Mouse (Mus musculus) naive thymus-derived CD4-positive, alpha-beta T cell, adult 2 months (primary cell): ENCODE data around the gene Smyd4.

Source experiments
- DNase-seq: peaks from one replicate; pipeline ENCODE4 v3.0.0-alpha.2; 2011; ENCODE audit warnings: low read depth

Smyd4 gene

GRCm38 (mm10) chr11:75348199-75348889 lies at the start of gene Smyd4, which contains the start of gene Rpa1:
TSS of gene Smyd4 (plus strand) at chr11:75348433.
TSS of gene Rpa1 (minus strand) at chr11:75348324.
- DNase-seq: peak; percentile 94

- no peak for DNase-seq
These were observed 49.7 kb upstream of the Smyd4 start for GRCm38 (mm10) chr11:75298491-75298890.

- no peak for DNase-seq
These were observed 48.4 kb upstream of the Smyd4 start for GRCm38 (mm10) chr11:75299786-75300185.

DNA sequence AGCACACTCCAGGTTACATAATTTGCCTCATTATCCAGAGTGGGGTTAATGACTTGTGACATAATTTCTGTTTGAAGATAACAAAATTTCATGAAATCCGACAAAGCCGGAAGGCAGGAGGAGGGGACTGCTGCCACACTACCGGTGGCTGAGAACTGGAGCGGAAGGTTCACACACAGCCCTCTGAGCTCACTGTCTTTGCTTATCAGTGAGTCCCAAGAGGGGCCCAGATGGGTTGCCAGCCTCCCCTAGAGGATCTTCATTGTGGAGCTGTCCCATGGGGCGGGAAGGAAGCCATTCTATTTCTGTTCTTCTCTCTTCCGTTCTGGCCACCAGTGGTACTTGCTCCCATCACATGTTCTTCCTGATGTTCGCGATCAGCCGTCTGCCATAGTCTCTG lies 47.3 kb upstream of the Smyd4 start:
- DNase-seq: no peak

- DNase-seq: no peak
These were observed 43.4 kb upstream of the Smyd4 start for GRCm38 (mm10) chr11:75304797-75305196.

DNA sequence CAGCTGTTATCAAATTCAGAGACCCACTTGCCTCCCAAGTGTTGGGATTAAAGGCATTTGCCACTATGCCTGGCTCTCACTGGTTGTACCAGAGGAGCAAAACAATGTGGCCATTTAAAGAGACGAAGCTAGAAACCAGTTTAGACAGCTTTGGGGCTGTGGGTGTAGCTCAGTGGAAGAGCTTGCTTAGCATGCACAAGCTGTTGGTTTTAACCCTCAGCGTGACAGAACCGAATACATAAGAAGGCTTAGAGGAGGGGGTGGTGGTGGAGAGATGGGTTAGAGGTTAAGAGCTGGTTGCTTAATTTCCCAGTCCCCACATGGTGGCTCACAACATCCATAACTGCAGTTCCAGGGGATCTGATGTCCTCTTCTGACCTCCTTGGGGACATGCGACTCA lies 39.6 kb upstream of the Smyd4 start:
- DNase-seq: no peak

- no peak for DNase-seq
These were observed 37.4 kb upstream of the Smyd4 start for GRCm38 (mm10) chr11:75310813-75311212.

DNA sequence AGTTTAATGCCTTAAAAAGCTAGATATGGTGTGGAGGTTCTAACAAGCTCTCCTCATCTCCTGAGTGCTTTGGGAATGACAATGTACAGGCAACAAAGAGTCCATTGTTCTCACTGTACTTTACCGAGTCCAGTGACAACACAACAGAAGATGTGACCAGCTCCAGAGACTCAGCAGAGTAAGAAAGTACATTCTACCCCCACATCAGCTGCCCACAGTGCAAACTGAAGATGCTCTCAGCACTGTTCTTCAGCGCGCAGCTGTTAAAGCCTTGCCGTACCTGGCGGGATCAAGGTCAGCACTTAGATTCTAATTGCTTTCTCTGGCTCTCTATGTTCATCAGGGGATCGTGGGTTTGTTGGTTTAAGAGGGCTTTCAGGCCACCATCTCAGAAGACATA lies 36.5 kb upstream of the Smyd4 start:
- DNase-seq: no peak

- no peak for DNase-seq
These were observed 34.4 kb upstream of the Smyd4 start for GRCm38 (mm10) chr11:75313834-75314233.

- DNase-seq: peak; percentile 91
These were observed 29.6 kb upstream of the Smyd4 start for GRCm38 (mm10) chr11:75318351-75319221.

DNA sequence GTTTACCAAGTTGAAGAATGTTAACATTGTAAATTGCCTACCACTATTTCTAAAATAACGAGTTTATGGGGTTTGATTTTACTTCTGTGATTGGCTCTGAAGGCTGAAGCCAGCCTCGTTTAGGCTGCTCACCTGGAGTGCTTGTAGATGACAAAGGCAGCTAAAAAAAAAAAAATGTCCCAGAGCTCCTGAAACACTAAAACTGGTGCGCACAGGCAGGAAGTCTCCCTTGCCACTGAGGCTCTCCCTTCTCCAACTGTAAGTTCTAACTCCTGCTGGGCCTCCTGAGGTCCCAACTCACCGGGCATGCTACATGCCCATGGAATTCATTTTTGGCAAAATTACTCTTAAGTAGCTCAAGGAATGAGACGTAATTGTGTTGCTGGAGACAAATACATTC lies 29.0 kb upstream of the Smyd4 start:
- DNase-seq: no peak

DNA sequence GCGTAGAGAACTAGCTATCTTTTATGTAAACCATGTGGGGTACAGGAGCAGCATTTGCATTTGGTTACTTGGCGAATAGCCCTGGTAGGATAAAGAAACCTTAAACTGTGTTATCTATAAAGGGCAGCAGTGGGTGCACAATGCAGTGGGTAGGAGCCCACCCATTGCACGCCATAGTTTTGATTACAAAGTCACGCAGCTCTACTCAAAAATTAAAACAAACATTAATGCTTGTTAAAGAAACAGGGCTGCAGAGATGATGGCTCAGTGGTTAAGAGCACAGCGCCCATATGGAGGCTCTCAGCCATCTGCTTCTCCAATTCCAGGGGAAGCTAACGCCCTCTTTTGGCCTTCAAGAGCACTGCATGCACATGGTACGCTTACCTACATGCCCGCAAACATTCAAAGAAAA lies 24.9 kb upstream of the Smyd4 start:
- DNase-seq: peak; percentile 54

GRCm38 (mm10) chr11:75324433-75324832 lies 23.8 kb upstream of the Smyd4 start:
- no peak for DNase-seq

DNA sequence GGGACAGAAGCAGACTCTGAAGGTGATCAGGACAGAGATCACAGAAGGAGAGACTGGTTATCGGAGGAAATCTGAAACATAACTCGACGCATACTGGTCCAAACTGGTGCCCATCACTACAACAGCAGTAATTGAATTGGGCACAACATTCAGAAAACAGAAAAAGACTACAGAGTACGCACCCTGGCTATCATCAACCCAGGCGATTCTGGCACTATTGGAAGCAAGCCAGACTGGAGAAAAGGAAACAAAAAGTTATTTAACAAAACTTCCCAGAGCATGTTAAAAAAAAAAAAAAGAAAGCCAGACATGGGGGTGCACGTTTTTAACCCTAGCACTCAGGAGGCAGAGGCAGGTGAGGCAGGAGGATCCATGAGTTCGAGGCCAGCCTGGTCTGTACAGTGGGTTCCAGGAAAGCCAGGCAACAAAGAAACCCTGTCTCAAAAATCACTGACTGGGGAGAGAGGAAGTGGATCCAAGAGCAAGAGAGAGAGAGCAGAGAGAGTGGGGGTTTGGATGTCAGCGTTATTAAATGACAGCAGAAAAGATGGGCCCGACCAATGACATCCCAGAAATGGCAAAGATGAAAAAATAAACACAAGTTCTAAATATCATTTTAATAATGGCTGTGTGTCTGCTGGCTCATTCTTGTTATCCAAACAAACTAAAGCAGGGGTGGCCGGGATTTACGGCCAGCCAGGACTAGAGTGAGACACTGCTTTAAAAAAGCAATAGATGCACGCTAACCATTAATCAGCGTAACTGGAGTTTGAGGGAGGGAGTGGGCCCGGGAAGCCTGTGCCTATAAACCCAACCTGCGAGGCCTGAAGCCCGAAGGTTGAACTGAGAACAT lies 22.9 kb upstream of the Smyd4 start:
- no peak for DNase-seq

GRCm38 (mm10) chr11:75325969-75326311 lies 22.3 kb upstream of the Smyd4 start:
- no peak for DNase-seq

- peak; percentile 86 for DNase-seq
These were observed 11.6 kb upstream of the Smyd4 start for GRCm38 (mm10) chr11:75336676-75337075.

DNA sequence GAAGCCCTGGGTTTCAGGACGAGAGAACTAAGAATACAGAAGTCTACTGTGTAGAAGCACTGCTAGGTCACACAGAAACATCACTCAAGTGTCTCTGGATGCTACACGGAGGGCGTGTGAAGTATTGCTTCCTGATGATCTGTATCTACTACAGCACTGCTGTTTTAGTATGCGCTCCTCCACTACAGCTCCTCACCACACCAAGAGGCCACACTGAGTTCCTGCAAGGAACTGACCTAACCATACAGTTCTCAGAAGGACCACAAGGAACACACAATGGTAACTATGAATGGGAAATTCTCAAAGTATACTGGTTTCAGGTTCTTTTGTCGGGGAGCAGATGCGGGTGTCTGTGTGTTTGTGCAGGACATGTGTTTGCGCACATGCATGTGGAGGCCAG lies 11.0 kb upstream of the Smyd4 start:
- DNase-seq: peak; percentile 64

GRCm38 (mm10) chr11:75340076-75340475 lies 8.2 kb upstream of the Smyd4 start:
- no peak for DNase-seq

GRCm38 (mm10) chr11:75340698-75341345 lies 7.4 kb upstream of the Smyd4 start:
- DNase-seq: no peak

DNA sequence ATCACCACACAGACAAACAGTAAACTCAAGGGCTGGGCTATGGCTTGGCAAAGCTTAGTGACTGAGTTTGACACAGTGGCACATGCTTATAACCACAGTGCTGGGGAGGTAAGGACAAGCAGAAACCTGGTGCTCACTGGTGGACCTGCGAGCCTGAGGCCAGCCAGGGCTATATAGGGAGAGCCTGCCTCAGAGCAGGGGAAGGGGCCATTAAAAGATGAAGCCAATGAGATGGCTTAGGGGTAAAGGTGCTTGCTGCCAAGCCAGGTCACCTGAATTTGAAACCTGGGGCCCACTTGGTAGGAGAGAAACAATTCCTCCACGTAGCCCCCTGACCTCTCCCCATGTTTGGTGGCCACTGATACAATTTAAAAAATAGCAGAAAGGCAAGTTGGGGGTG lies 5.1 kb upstream of the Smyd4 start:
- no peak for DNase-seq

GRCm38 (mm10) chr11:75344163-75344562 lies 4.1 kb upstream of the Smyd4 start:
- peak; percentile 64 for DNase-seq

GRCm38 (mm10) chr11:75344716-75345115 lies 3.5 kb upstream of the Smyd4 start:
- no peak for DNase-seq
